Mouse (Mus musculus) 3T3-L1 (cell line): ENCODE results near the gene Slco6d1.
"Not testable (repeated sequence)": the region's sequence is repeated elsewhere in the genome, so short reads cannot be mapped to it uniquely, and the experiment has no call there.

Experiments used
- DNase-seq: peaks from one replicate; pipeline ENCODE4 v3.0.0-alpha.2; 2015; ENCODE audit warnings: low read depth, low spot score

Slco6d1 gene

DNA sequence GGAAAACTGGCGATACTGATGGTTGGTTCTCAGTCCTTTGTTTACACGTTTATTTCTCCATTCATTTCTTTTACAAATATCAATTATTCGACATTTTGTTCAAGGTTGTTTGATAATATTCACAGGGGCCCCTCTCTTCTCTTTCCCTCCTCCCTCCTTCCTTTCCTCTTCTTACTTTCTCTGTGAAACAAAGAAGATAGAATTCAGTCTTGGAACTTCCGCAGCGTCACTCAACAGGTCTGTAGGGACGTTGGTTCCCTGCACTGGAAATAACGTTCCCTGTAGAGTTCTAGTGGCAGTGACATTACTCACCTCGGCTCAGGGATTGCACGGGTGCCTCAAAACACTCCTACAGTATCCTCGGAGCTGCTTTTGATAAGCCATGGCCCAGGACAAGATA lies at the start of gene Slco6d1:
Slco6d1 (plus strand) TSS at position 301 of the 400 bp plus-strand sequence.
- no peak for DNase-seq

DNA sequence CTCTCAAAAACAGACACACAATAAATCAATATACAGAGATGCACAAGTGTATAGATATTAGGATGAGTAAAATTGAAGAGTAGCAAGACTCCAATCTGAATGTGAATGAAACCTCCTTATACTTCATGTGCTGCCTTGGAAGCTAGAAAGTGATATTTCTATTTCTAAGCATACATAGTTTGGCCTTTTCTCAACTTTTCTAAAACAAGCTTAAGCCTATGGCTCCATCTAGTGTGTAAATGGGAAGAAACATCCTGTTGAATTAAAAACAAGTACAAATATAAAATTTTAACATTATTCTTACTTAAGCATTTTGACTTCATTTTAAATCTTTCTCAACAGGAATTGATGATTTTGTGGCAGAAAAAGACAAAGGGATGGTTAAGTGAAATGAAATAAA lies 28.9 kb upstream of the Slco6d1 start:
- DNase-seq, result peak; percentile 57

DNA sequence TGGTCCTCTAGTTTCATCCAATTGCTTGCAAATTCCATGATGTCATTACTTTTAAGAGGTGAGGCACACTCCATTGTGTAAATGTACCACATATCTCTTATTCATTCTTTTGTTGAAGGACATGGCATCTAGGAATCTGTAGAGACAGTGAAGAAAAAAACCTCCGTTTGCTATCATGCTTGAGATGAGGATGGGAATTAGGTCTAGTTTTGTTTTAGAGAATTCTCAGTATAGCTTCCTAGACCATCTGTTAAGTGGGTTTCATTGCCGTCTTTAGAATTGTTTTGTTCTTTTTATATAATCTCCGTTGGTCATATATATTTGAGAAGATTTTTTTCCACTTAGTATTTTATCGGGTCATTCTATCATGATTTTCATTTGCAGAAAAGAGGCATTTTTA lies 27.0 kb downstream of the Slco6d1 start:
- no peak for DNase-seq

DNA sequence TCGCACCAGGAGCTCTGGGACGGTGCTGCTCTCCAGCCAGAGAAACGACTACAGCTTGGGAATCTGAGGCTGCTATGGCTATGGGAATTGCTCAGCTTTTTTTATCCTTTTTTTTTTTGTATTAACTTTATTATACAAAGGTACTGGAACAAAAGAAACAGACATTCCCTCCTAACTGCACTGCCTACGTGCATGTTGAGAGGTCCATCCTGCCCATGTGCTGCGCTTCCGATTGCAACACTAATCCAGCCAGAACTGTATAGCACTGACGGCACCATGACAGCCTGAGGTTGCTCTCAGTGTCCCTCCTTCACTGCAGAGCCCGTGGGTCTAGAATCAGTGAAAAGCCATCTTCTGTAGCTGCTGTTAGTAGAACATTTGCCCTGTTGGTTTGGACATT lies 38.3 kb downstream of the Slco6d1 start:
- DNase-seq, result not testable (repeated sequence)

DNA sequence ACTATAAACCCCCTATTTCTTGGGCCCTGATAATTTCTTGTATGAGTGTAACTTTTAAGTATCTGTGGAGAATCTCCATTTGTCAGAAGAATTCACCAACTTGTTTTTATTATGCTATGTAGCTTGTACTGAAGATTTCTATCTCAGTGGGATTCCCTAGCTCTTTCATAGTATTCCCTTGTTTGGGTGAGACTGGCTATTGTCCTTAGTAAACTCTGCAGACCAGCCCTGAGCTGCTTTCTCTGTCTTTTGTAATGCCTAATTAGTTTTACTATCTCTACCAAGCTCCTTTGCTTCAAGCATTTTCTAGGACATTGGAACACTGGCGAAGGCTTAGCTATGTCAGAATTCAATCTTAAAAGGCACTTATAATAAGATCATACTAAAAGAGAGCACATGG lies 55.5 kb downstream of the Slco6d1 start:
- DNase-seq, result not testable (repeated sequence)

DNA sequence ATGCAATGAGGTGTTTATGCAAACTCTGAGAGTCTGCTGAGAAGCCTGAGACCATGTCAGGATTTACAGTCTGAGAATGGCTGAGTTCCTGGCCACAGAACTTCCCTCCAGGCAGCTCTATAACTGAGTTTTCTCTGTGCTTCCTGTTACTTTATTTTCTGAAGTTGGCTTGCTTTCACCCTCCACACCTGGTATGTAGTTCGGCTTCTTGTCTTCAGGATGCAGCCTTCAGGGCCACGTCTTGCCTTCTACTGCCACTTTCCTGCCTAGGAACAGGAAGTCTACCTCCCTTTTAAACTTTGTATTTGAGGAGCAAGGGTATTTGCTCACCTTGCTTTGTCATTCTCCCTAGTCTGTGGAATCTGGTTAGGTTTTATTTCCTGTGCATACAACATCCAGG lies 58.3 kb downstream of the Slco6d1 start:
- no peak for DNase-seq

DNA sequence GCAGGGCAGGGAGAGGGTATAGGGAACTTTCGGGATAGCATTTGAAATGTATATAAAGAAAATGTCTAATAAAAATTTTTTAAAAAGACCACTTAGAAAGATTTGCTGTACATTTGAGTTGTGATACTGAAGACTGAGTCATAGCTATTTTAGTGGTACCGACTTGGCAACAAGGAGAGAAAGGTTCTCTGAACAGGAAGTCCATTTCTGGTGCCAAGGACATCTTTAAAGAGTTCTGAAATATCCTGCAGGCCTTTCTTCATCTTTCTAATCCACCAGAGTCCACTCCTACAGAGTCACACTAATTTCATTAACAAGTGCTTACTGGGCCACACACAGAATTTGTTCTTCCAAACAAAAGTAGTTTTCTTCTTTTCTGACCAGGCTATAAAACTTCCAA lies 85.1 kb downstream of the Slco6d1 start:
- DNase-seq, result no peak

DNA sequence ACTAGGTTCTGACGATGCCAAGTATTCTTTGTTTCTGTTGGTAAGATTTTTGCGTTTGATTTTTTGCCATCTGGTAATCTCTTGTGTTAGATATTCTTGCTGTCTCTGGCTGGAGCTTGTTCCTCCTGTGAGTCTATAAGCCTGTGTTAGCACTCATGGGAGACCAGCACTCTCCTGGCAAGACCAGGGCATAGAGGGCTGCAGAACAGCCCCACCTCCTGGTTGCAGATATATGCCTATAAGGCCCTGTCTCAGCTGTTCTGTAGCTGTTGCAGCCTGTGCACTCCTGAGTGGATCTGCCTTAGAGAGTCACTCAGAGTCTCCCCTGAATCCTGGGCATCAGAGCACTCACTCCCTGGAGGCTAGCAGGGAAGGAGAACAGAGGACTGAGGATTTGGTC lies 102.1 kb downstream of the Slco6d1 start:
- DNase-seq, result no peak

DNA sequence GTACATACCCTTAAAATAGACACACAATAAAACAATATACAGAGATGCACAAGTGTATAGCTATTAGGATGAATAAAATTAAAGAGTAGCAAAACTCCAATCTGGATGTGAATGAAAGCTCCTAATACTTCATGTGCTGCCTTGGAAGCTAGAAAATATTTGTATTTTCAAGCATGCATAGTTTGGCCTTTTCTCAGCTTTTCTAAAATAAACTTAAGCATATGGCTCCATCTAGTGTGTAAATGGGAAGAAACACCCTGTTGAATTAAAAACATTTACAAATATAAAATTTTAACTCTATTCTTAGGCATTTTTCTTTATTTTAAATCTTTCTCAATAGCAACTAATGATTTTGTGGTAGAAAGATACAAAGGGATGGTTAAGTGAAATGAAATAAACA lies 102.6 kb downstream of the Slco6d1 start:
- DNase-seq, result peak; percentile 11

DNA sequence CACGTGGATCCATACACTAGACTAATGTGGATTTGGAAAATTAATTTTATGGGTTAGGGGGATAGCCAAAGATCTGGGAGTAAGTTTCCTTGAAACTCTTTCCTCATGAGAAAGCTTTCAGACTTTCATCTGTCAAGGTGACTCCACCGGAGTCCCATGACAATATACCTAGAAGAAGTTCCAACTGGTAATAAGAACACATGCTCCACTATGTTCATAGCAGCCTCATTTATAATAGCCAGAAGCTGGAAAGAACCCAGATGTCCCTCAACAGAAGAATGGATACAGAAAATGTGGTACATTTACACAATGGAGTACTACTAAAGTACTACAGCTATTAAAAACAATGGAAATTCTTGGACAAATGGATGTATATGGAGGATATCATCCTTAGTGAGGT lies 107.4 kb downstream of the Slco6d1 start:
- not testable (repeated sequence) for DNase-seq

DNA sequence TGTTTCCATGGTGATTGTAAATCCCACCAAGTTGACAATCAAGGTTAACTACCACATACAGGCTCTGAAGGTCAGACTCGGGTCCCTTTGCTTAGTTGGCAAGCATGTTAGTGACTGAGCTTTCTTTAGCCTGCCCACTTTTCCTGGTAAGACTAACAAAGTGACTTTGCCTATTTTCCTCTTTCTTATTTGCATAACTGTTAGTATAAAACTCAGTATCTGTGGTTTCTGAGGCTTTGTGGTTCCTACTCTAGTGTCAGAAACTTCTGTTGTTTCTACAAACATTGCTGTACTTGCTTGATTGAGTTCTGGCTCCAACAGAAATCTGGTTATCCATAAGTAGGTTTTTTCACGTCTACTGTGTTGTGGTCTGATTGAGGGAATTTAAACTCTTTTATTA lies 124.4 kb downstream of the Slco6d1 start:
- no peak for DNase-seq

DNA sequence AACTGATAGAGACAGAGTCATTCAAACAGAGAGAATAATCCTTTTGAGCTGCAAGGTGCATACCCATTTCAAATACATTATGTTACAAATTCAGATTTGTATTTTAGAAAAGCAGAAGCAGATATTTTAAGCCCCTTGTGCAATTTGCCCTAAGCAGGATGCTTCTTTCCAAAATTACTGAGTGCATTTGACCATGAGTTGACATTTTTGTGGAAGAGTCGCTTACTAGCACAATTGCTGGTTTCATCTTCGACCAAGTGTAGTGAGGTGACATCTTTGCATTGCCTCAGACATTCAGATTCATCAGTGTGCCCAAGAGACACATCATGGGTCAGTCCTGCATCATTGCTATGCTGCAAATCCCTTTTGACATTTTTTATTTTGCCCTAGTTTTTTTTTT lies 133.5 kb downstream of the Slco6d1 start:
- no peak for DNase-seq

DNA sequence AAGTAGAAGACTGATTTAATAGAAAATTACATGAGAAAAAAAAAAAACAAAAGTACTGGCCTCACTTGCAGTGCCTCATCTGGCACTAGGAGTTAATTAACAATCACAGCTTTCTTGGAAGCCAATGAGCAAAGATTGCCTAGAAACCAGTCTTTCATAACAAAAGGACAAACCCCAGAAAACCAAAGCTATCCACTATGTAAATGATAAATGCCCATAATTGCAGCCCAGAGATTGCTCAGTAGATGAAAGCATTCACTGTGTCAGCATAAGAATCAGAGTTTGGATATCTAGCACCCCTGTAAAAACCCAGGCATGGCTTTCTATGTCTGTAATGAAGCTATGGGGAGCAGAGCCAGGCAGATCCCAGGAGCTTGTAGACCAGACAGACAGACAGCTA lies 144.8 kb downstream of the Slco6d1 start:
- DNase-seq, result no peak
